Mouse (Mus musculus): Measurements from ENCODE around the gene Gm28051. TPM values are rescaled to one million over a fixed set of nuclear protein-coding genes. Genes with fewer than 3 reads are reported as not detected.

Gm28051 gene
- polyA plus RNA-seq, 1 experiment from 2014 or later: not detected

GRCm38 (mm10) chr12:102714654-102715395 lies 42.7 kb downstream of the Gm28051 start:
- no peak for ATAC-seq
- no peak overlapping the region for H3K9ac ChIP-seq (ENCODE audit: low read depth, low read length)
- WGBS: 78% methylated on average over 10 of the region's 10 CpGs

GRCm38 (mm10) chr12:102714116-102714515 lies 43.4 kb downstream of the Gm28051 start:
- Histone ChIP-seq H3K4me1 (ENCODE audit: control insufficient read depth, insufficient read depth, low read length) (no peaks in the 10 kb centered on the region), H3K4me3 (ENCODE audit: low read length) (no peak overlapping the region), H3K9ac (ENCODE audit: low read depth, low read length) (no peak overlapping the region), H3K27me3 (replicated peaks; ENCODE audit: control insufficient read depth, insufficient read depth, low read length) (no peaks in the 10 kb centered on the region), H3K36me3 (ENCODE audit: control insufficient read depth, insufficient read depth, low read length) (no peaks in the 10 kb centered on the region), H3K4me2 (ENCODE audit: low read depth, low read length) (no peak overlapping the region), H3K9me3 (ENCODE audit: control insufficient read depth, low read length) (no peaks in the 10 kb centered on the region), H3K27ac (ENCODE audit: low read length) (no peak overlapping the region)
- WGBS: 64% methylated on average over 2 of the region's 2 CpGs
- no peak for ATAC-seq

More at GRCm38 (mm10) chr12:102714654-102715395, 42.7 kb downstream of the Gm28051 start:
- Histone ChIP-seq H3K36me3 (ENCODE audit: control insufficient read depth, insufficient read depth, low read length) (no peaks in the 10 kb centered on the region), H3K9me3 (ENCODE audit: control insufficient read depth, low read length) (no peaks in the 10 kb centered on the region), H3K4me2 (ENCODE audit: low read depth, low read length) (no peak overlapping the region), H3K4me1 (ENCODE audit: control insufficient read depth, insufficient read depth, low read length) (no peaks in the 10 kb centered on the region), H3K4me3 (ENCODE audit: low read length) (no peak overlapping the region), H3K27me3 (replicated peaks; ENCODE audit: control insufficient read depth, insufficient read depth, low read length) (no peaks in the 10 kb centered on the region), H3K27ac (ENCODE audit: low read length) (no peak overlapping the region)

GRCm38 (mm10) chr12:102713153-102713865 lies 44.3 kb downstream of the Gm28051 start:
- ATAC-seq: no peak
- WGBS: 61% methylated on average over 20 of the region's 20 CpGs
- no peak overlapping the region for H3K27ac ChIP-seq (ENCODE audit: low read length)

GRCm38 (mm10) chr12:102710851-102711375 lies 46.7 kb downstream of the Gm28051 start:
- Histone ChIP-seq H3K27me3 (replicated peaks; ENCODE audit: control insufficient read depth, insufficient read depth, low read length) (no peaks in the 10 kb centered on the region), H3K4me2 (ENCODE audit: low read depth, low read length) (no peak overlapping the region), H3K4me3 (ENCODE audit: low read length) (no peak overlapping the region), H3K4me1 (ENCODE audit: control insufficient read depth, insufficient read depth, low read length) (peaks cover 17% of the 10 kb centered on the region), H3K9me3 (ENCODE audit: control insufficient read depth, low read length) (no peaks in the 10 kb centered on the region), H3K36me3 (ENCODE audit: control insufficient read depth, insufficient read depth, low read length) (no peaks in the 10 kb centered on the region), H3K9ac (ENCODE audit: low read depth, low read length) (no peak overlapping the region), H3K27ac (ENCODE audit: low read length) (no peak overlapping the region)
- 63% methylated on average over 4 of the region's 4 CpGs for WGBS
- no peak for ATAC-seq

More at GRCm38 (mm10) chr12:102713153-102713865, 44.3 kb downstream of the Gm28051 start:
- no peak overlapping the region for H3K4me2 ChIP-seq (ENCODE audit: low read depth, low read length)
- H3K9ac ChIP-seq (ENCODE audit: low read depth, low read length): no peak overlapping the region
- no peak overlapping the region for H3K4me3 ChIP-seq (ENCODE audit: low read length)
- no peaks in the 10 kb centered on the region for H3K36me3 ChIP-seq (ENCODE audit: control insufficient read depth, insufficient read depth, low read length)
- H3K4me1 ChIP-seq (ENCODE audit: control insufficient read depth, insufficient read depth, low read length): 0 out of 2 replicates have a peak, but pooled peaks cover 3% of the 10 kb centered on the region
- H3K9me3 ChIP-seq (ENCODE audit: control insufficient read depth, low read length): no peaks in the 10 kb centered on the region
- H3K27me3 ChIP-seq (replicated peaks; ENCODE audit: control insufficient read depth, insufficient read depth, low read length): no peaks in the 10 kb centered on the region

GRCm38 (mm10) chr12:102709896-102710295 lies 47.7 kb downstream of the Gm28051 start:
- whole genome bisulfite sequencing: 84% methylated on average over 5 of the region's 5 CpGs

GRCm38 (mm10) chr12:102708220-102708619 lies 49.3 kb downstream of the Gm28051 start:
- Histone ChIP-seq H3K27ac (ENCODE audit: low read length) (peak overlapping the region; percentile 77; the same call in 1 of the 2 replicates), H3K4me1 (ENCODE audit: control insufficient read depth, insufficient read depth, low read length) (peaks cover 32% of the 10 kb centered on the region), H3K4me2 (ENCODE audit: low read depth, low read length) (no peak overlapping the region; the same call in 1 of the 2 replicates), H3K9me3 (ENCODE audit: control insufficient read depth, low read length) (no peaks in the 10 kb centered on the region), H3K9ac (ENCODE audit: low read depth, low read length) (no peak overlapping the region), H3K36me3 (ENCODE audit: control insufficient read depth, insufficient read depth, low read length) (no peaks in the 10 kb centered on the region), H3K4me3 (ENCODE audit: low read length) (no peak overlapping the region), H3K27me3 (replicated peaks; ENCODE audit: control insufficient read depth, insufficient read depth, low read length) (no peaks in the 10 kb centered on the region)
- ATAC-seq: peak; percentile 27
- WGBS: 65% methylated on average over 11 of the region's 11 CpGs

More at GRCm38 (mm10) chr12:102709896-102710295, 47.7 kb downstream of the Gm28051 start:
- Histone ChIP-seq H3K27ac (ENCODE audit: low read length) (no peak overlapping the region), H3K36me3 (ENCODE audit: control insufficient read depth, insufficient read depth, low read length) (no peaks in the 10 kb centered on the region), H3K4me2 (ENCODE audit: low read depth, low read length) (no peak overlapping the region), H3K4me3 (ENCODE audit: low read length) (no peak overlapping the region), H3K27me3 (replicated peaks; ENCODE audit: control insufficient read depth, insufficient read depth, low read length) (no peaks in the 10 kb centered on the region), H3K4me1 (ENCODE audit: control insufficient read depth, insufficient read depth, low read length) (peaks cover 24% of the 10 kb centered on the region), H3K9ac (ENCODE audit: low read depth, low read length) (no peak overlapping the region), H3K9me3 (ENCODE audit: control insufficient read depth, low read length) (no peaks in the 10 kb centered on the region)
- ATAC-seq: no peak

GRCm38 (mm10) chr12:102706833-102707463 lies 50.6 kb downstream of the Gm28051 start:
- 87% methylated on average over 10 of the region's 10 CpGs for WGBS
- Histone ChIP-seq H3K27ac (ENCODE audit: low read length) (no peak overlapping the region), H3K9me3 (ENCODE audit: control insufficient read depth, low read length) (no peaks in the 10 kb centered on the region), H3K4me2 (ENCODE audit: low read depth, low read length) (no peak overlapping the region), H3K9ac (ENCODE audit: low read depth, low read length) (no peak overlapping the region), H3K4me3 (ENCODE audit: low read length) (no peak overlapping the region), H3K4me1 (ENCODE audit: control insufficient read depth, insufficient read depth, low read length) (peaks cover 45% of the 10 kb centered on the region), H3K27me3 (replicated peaks; ENCODE audit: control insufficient read depth, insufficient read depth, low read length) (no peaks in the 10 kb centered on the region), H3K36me3 (ENCODE audit: control insufficient read depth, insufficient read depth, low read length) (no peaks in the 10 kb centered on the region)
- ATAC-seq: no peak

GRCm38 (mm10) chr12:102705906-102706640 lies 51.5 kb downstream of the Gm28051 start:
- Histone ChIP-seq H3K27me3 (replicated peaks; ENCODE audit: control insufficient read depth, insufficient read depth, low read length) (no peaks in the 10 kb centered on the region), H3K4me3 (ENCODE audit: low read length) (no peak overlapping the region), H3K4me1 (ENCODE audit: control insufficient read depth, insufficient read depth, low read length) (peaks cover 49% of the 10 kb centered on the region), H3K36me3 (ENCODE audit: control insufficient read depth, insufficient read depth, low read length) (no peaks in the 10 kb centered on the region), H3K9me3 (ENCODE audit: control insufficient read depth, low read length) (no peaks in the 10 kb centered on the region), H3K4me2 (ENCODE audit: low read depth, low read length) (peak overlapping the region; percentile 91), H3K9ac (ENCODE audit: low read depth, low read length) (peak overlapping the region; percentile 87), H3K27ac (ENCODE audit: low read length) (peak overlapping the region; percentile 92; the same call in 1 of the 2 replicates)
- no peak for ATAC-seq
- 73% methylated on average over 6 of the region's 6 CpGs for WGBS
